Mouse (Mus musculus) hindbrain, embryonic 11.5 days (tissue): ENCODE results near the gene Kifc1. TPM values are rescaled to one million over a fixed set of nuclear protein-coding genes. Genes with fewer than 3 reads are reported as not detected.
"Not testable (repeated sequence)": the region's sequence is repeated elsewhere in the genome, so short reads cannot be mapped to it uniquely, and the experiment has no call there.

Experiments
- ATAC-seq: fragments of 200-750 bp; cut with Nextera tagmentation; 2 replicates; pipeline ENCODE4 v1.8.0; 2017; ENCODE audit warnings: mild to moderate bottlenecking, moderate TSS enrichment, moderate library complexity; ENCODE audit not compliant: low FRiP score
- DNase-seq: peaks from one replicate; pipeline ENCODE4 v3.0.0-alpha.2; 2015; ENCODE audit warnings: low spot score
- H3K27ac ChIP-seq: fragments of 300-500 bp; sonication (generic); 2 replicates; pipeline ENCODE4 v1.5.1; 2014; ENCODE audit warnings: mild to moderate bottlenecking, low read depth, low read length
- H3K27me3 ChIP-seq: fragments of 300-500 bp; sonication (generic); 2 replicates; pipeline ENCODE4 v1.6.1; 2014; ENCODE audit warnings: mild to moderate bottlenecking, low read length, moderate library complexity, mixed read lengths; ENCODE audit not compliant: control insufficient read depth, insufficient read depth
- H3K36me3 ChIP-seq: fragments of 300-500 bp; sonication (generic); 2 replicates; pipeline ENCODE4 v1.6.1; 2014; ENCODE audit warnings: mild to moderate bottlenecking, low read length, moderate library complexity, mixed read lengths; ENCODE audit not compliant: control insufficient read depth, insufficient read depth
- H3K4me1 ChIP-seq: fragments of 300-500 bp; sonication (generic); replicated peaks from 2 replicates; pipeline ENCODE4 v1.6.1; 2014; ENCODE audit warnings: low read length, mixed read lengths; ENCODE audit not compliant: control insufficient read depth, insufficient read depth
- H3K4me2 ChIP-seq: fragments of 300-500 bp; sonication (generic); replicated peaks from 2 replicates; pipeline ENCODE4 v1.6.1; 2014; ENCODE audit warnings: mild to moderate bottlenecking, low read depth, low read length
- H3K4me3 ChIP-seq: fragments of 300-500 bp; sonication (generic); 2 replicates; pipeline ENCODE4 v1.5.1; 2014; ENCODE audit warnings: low read depth, low read length
- H3K9ac ChIP-seq: fragments of 300-500 bp; sonication (generic); 2 replicates; pipeline ENCODE4 v1.6.1; 2014; ENCODE audit warnings: low read depth, low read length
- H3K9me3 ChIP-seq: fragments of 300-500 bp; sonication (generic); 2 replicates; pipeline ENCODE4 v1.6.1; 2016; ENCODE audit warnings: low read length; ENCODE audit not compliant: control insufficient read depth
- WGBS: fragments of 180-500 bp; shearing (Covaris S2); extraction: QIAGEN DNeasy Blood & Tissue Kit; methylation state at CpG from one replicate; pipeline ENCODE4 v1.1.7; 2014; 5-methylcytosine and 5-hydroxymethylcytosine counted together
- polyA plus RNA-seq: library from polyadenylated mRNA; unstranded; fragments of >200 nt; fragmentation: Nextera tagmentation; extraction: Ambion mirVana; gene quantifications from 2 replicates; pipeline ENCODE4 v1.2.1, GENCODE M21; 2014

Gene Kifc1
- polyA plus RNA-seq, 1 experiment from 2014 or later: 5.3 TPM

GRCm38 (mm10) chr17:33899642-33900041 is 9.2 kb upstream of the Kifc1 start:
- Histone ChIP-seq H3K9ac (no peak overlapping the region), H3K4me1 (no peaks in the 10 kb centered on the region), H3K9me3 (no peaks in the 10 kb centered on the region), H3K4me2 (no peak overlapping the region), H3K36me3 (no peaks in the 10 kb centered on the region), H3K27ac (no peak overlapping the region), H3K27me3 (no peaks in the 10 kb centered on the region), H3K4me3 (no peak overlapping the region)
- WGBS: 84% methylated on average over 4 of the region's 4 CpGs
- ATAC-seq (no peak), DNase-seq (no peak)

DNA sequence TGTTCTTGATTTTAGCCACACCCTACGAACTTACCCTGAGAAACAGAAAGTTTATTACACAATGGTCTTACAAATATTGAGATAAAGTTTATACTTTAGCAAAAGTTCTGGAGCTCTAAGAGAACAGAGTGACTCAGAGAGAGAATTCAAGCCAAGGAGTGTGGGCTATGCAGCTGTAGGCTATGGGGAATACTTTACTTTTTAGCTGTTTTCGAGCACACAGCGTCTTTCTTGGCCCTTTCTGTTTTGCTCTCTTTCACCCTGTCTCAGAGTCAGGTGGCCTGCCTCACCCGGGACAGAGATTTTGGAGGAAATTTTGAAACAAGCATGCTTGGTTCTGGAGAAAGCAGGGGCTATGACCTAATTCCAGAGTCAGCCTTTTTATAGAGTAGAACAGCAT is 7.7 kb upstream of the Kifc1 start:
- not testable (repeated sequence) for H3K4me3 ChIP-seq, H3K27ac ChIP-seq, DNase-seq, H3K9me3 ChIP-seq, ATAC-seq, H3K4me1 ChIP-seq, H3K4me2 ChIP-seq, H3K9ac ChIP-seq, H3K27me3 ChIP-seq, H3K36me3 ChIP-seq
- 91% methylated on average over 4 of the region's 4 CpGs for WGBS

DNA sequence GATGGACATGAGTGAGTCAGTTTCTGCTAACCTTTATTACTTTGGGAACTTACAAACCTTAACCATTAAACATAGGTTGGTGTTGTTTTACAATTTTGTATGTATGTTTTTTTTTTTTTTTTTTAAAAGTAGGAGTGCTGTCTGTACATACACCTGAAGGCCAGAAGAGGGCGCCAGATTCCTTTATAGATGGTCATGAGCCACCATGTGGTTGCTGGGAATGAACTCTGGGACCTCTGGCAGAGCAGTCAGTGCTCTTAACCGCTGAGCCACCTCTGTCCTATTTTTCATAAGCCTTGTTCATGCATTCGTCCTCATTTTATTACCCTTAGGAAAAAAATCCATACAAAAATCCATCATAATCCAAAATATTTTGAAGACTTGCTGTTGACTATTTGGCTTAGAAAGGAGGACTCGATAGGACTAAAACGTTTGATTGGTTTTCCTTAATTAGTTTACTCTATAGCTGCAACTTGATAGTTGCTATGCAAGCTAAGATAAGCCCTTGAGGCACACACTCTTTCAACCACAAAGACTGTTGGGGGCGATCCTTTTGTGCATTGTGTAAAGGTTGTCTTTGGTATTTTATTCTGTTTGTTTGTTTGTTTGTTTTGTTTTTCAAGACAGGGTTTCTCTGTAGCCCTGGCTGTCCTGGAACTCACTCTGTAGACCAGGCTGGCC is 6.8 kb upstream of the Kifc1 start:
- no peak overlapping the region for H3K4me2 ChIP-seq
- WGBS: 43% methylated on average over 6 of the region's 6 CpGs
- no peak for ATAC-seq

GRCm38 (mm10) chr17:33893011-33893410 is 2.5 kb upstream of the Kifc1 start:
- H3K9me3 ChIP-seq, H3K27ac ChIP-seq, H3K4me2 ChIP-seq, H3K4me3 ChIP-seq, H3K36me3 ChIP-seq, H3K9ac ChIP-seq, DNase-seq, H3K4me1 ChIP-seq, ATAC-seq, H3K27me3 ChIP-seq: not testable (repeated sequence)
- WGBS: 72% methylated on average over 4 of the region's 4 CpGs

More for the DNA sequence above, 6.8 kb upstream of the Kifc1 start:
- no peak overlapping the region for H3K9ac ChIP-seq
- H3K36me3 ChIP-seq: no peaks in the 10 kb centered on the region
- DNase-seq: peak; percentile 78
- no peak overlapping the region for H3K27ac ChIP-seq
- H3K4me3 ChIP-seq: no peak overlapping the region
- H3K27me3 ChIP-seq: no peaks in the 10 kb centered on the region
- H3K4me1 ChIP-seq: no peaks in the 10 kb centered on the region
- no peaks in the 10 kb centered on the region for H3K9me3 ChIP-seq

GRCm38 (mm10) chr17:33892429-33892828 is 2.0 kb upstream of the Kifc1 start:
- Histone ChIP-seq H3K27ac (no peak overlapping the region), H3K36me3 (no peaks in the 10 kb centered on the region), H3K4me1 (no peaks in the 10 kb centered on the region), H3K9me3 (no peaks in the 10 kb centered on the region), H3K9ac (no peak overlapping the region), H3K4me3 (no peak overlapping the region), H3K27me3 (no peaks in the 10 kb centered on the region), H3K4me2 (no peak overlapping the region)
- no peak for DNase-seq
- no peak for ATAC-seq
- 24% methylated on average over 7 of the region's 7 CpGs for WGBS

DNA sequence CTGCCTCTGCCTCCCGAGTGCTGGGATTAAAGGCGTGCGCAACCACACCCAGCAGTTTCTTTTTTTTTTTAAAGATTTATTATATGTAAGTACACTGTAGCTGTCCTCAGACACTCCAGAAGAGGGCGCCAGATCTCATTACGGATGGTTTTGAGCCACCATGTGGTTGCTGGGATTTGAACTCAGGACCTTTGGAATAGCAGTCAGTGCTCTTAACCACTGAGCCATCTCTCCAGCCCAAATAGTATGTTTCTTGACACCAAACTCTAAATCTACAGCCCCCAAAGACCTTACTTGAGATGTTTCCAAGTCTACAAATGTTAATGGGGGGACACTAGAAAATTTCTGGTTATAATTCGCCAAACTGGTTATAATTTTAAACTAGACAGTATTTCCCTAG is 1.4 kb upstream of the Kifc1 start:
- DNase-seq, H3K9me3 ChIP-seq, H3K4me3 ChIP-seq, H3K27me3 ChIP-seq, H3K4me2 ChIP-seq, H3K4me1 ChIP-seq, H3K27ac ChIP-seq, ATAC-seq, H3K9ac ChIP-seq, H3K36me3 ChIP-seq: not testable (repeated sequence)
- WGBS: 66% methylated on average over 6 of the region's 6 CpGs

DNA sequence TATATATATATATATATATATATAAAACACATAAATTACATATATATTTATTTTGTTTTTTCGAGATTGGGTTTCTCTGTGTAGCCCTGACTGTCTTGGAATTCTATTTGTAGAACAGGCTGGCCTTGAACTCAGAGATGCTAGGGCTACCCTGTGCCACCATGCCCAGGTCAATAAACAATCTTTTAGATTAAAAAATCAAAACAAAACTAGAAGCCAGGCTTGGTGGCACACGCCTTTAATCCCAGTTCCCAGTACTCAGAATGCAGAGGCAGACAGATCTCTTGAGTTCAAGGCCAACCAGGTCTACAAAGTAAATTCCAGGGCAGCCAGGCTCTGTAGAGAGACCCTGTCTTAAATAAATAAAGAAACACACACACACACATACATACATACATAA is 896 bp upstream of the Kifc1 start:
- ATAC-seq (no peak), DNase-seq (no peak)
- H3K27me3 ChIP-seq: no peaks in the 10 kb centered on the region
- H3K4me3 ChIP-seq: no peak overlapping the region
- no peak overlapping the region for H3K9ac ChIP-seq
- no peaks in the 10 kb centered on the region for H3K4me1 ChIP-seq
- H3K4me2 ChIP-seq: no peak overlapping the region
- H3K27ac ChIP-seq: no peak overlapping the region
- 80% methylated on average over 2 of the region's 2 CpGs for WGBS
- H3K36me3 ChIP-seq: no peaks in the 10 kb centered on the region
- H3K9me3 ChIP-seq: no peaks in the 10 kb centered on the region

DNA sequence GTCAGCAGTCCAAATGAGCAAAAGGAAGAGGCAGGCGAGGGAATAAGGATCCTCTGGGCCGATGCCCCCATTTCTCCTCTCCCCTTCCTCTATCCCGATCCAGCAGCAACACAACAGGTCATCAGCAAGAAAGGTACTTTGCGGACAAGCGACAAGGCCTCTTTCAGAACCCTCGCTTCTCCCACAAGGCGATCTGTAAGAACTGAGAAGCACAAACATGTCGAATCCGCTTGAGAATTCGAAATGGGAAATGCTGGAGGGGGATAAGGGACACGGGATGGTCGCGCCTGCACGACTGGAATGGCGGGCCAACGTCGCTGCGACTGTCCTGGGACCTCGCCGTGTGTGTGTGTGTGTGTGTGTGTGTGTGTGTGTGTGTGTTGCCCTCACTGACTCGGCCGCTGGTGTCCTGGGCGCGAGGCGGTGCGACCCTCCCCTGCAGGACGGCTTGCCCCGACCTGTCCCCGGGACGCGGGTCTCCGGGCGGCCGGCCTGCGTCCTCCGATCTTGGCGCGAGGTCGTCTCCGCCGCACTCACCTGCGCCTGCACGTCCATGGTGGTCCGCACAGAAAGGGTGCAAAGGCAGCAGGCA is 424 bp downstream of the Kifc1 start:
- Histone ChIP-seq H3K9ac (peak overlapping the region; percentile 62), H3K27ac (peak overlapping the region; percentile 67), H3K4me3 (peak overlapping the region; percentile 59), H3K4me2 (peak overlapping the region; percentile 55)
- ATAC-seq, H3K36me3 ChIP-seq, DNase-seq, H3K9me3 ChIP-seq, H3K4me1 ChIP-seq, H3K27me3 ChIP-seq: not testable (repeated sequence)
- WGBS: under 1% methylated on average over 39 of the region's 44 CpGs

GRCm38 (mm10) chr17:33888230-33888629 is 2.2 kb downstream of the Kifc1 start:
- H3K36me3 ChIP-seq, ATAC-seq, H3K9me3 ChIP-seq, H3K9ac ChIP-seq, DNase-seq, H3K4me2 ChIP-seq, H3K27ac ChIP-seq, H3K4me3 ChIP-seq, H3K27me3 ChIP-seq, H3K4me1 ChIP-seq: not testable (repeated sequence)
